Mouse (Mus musculus) myocyte (in vitro differentiated cells): ENCODE data around the gene Samd8.

Experiments used
- CEBPB ChIP-seq: IDR thresholded peaks from 2 replicates; pipeline ENCODE4 v1.6.1; 2011; ENCODE audit warnings: mild to moderate bottlenecking, moderate library complexity; ENCODE audit not compliant: poor library complexity, insufficient read depth, severe bottlenecking
- MAX ChIP-seq: IDR thresholded peaks from one replicate; pipeline ENCODE4 v1.6.1; 2011; ENCODE audit warnings: low read depth, mild to moderate bottlenecking, control low read depth
- MYOG ChIP-seq, 3 experiments: IDR thresholded peaks; one replicate each; pipeline ENCODE4 v1.6.1; 2011; ENCODE audit warnings: control low read depth in 2 of 3, low read depth in 2 of 3, mild to moderate bottlenecking in 2 of 3; ENCODE audit not compliant: insufficient read length in 2 of 3, control insufficient read depth in 1 of 3, insufficient read depth in 1 of 3
- POLR2A ChIP-seq: IDR thresholded peaks from one replicate; pipeline ENCODE4 v1.6.1; 2011; ENCODE audit warnings: low read depth, mild to moderate bottlenecking, control low read depth, moderate library complexity; ENCODE audit not compliant: insufficient read length
- POLR2AphosphoS2 ChIP-seq: IDR thresholded peaks from one replicate; pipeline ENCODE4 v1.6.1; 2011; ENCODE audit warnings: low read depth, control low read depth; ENCODE audit not compliant: insufficient read length
- TCF12 ChIP-seq: IDR thresholded peaks from one replicate; pipeline ENCODE4 v1.6.1; 2011; ENCODE audit warnings: mild to moderate bottlenecking, control low read depth; ENCODE audit not compliant: poor library complexity, insufficient read depth, severe bottlenecking
- TCF3 ChIP-seq: IDR thresholded peaks from one replicate; pipeline ENCODE4 v1.6.1; 2011; ENCODE audit warnings: low read depth, control low read depth; ENCODE audit not compliant: insufficient read length
- USF1 ChIP-seq: IDR thresholded peaks from one replicate; pipeline ENCODE4 v1.6.1; 2011; ENCODE audit warnings: low read depth, mild to moderate bottlenecking, control low read depth, moderate library complexity

DNA sequence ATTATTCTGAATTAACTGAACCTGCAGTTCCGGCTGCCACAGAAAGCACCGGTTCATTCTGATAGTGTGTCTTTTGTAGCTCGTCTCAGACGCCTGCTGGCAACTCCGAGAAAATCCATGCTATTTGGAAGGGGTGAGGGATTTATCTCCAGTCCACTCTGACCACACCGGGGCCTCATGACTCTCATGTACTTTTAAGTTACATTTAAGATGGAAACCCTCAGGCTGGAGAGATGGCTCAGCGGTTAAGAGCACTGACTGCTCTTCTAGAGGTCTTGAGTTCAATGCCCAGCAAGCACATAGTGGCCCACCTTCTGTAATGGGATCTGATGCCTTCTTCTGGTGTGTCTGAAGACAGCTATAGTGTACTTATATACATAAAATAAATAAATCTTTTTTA, 72.0 kb downstream of the Samd8 start:
- no peak for TF ChIP-seq USF1
- no peak for TF ChIP-seq CEBPB
- no peak for TF ChIP-seq POLR2A
- no peak for TF ChIP-seq TCF12
- no peak for TF ChIP-seq TCF3
- TF ChIP-seq POLR2AphosphoS2 = no peak
- TF ChIP-seq MAX = no peak
- no peak for TF ChIP-seq MYOG (IDR thresholded peaks at IDR 0.05; ENCODE audit: control insufficient read depth in 1 of 3, insufficient read depth in 1 of 3, insufficient read length in 2 of 3, low read depth in 2 of 3)
